Mouse (Mus musculus): ENCODE measurements around the gene Tmem107. TPM values are rescaled to one million over a fixed set of nuclear protein-coding genes. Genes with fewer than 3 reads are reported as not detected.
A peak's percentile ranks its signal among the peaks of the same experiment; 100 is the strongest.

Tmem107 gene
- polyA plus RNA-seq, 1 experiment, result 31.1 TPM

GRCm38 (mm10) chr11:69035849-69036248, 34.8 kb upstream of the Tmem107 start:
- WGBS, result 14% methylated on average over 8 of the region's 8 CpGs
- peaks cover 4% of the 10 kb centered on the region for H3K36me3 ChIP-seq (ENCODE audit: control insufficient read depth, insufficient read depth, low read length)
- no peak overlapping the region for H3K27ac ChIP-seq (ENCODE audit: control insufficient read depth, insufficient read depth, low read length)
- H3K27me3 ChIP-seq (ENCODE audit: control insufficient read depth, insufficient read depth, low read length), result no peaks in the 10 kb centered on the region
- TF ChIP-seq CTCF (IDR thresholded peaks at IDR 0.05; ENCODE audit: borderline replicate concordance, control insufficient read depth, extremely low read depth, insufficient read depth, low read length, poor library complexity) (peak; percentile 76; the same call in 1 of the 2 replicates), POLR2A (IDR thresholded peaks at IDR 0.05; ENCODE audit: control insufficient read depth, extremely low read depth, insufficient read depth, low read length, poor library complexity) (no peak)
- H3K4me3 ChIP-seq (ENCODE audit: control insufficient read depth, insufficient read depth, low read length), result peak overlapping the region; percentile 4; the same call in 1 of the 2 replicates
- H3K4me1 ChIP-seq (replicated peaks; ENCODE audit: control insufficient read depth, insufficient read depth, low read length), result peaks cover 19% of the 10 kb centered on the region
- peak; percentile 83 for DNase-seq

GRCm38 (mm10) chr11:69036486-69037230, 33.9 kb upstream of the Tmem107 start:
- Histone ChIP-seq H3K36me3 (ENCODE audit: control insufficient read depth, insufficient read depth, low read length) (no peaks in the 10 kb centered on the region), H3K27ac (ENCODE audit: control insufficient read depth, insufficient read depth, low read length) (peak overlapping the region; percentile 44), H3K4me1 (replicated peaks; ENCODE audit: control insufficient read depth, insufficient read depth, low read length) (peaks cover 19% of the 10 kb centered on the region), H3K4me3 (ENCODE audit: control insufficient read depth, insufficient read depth, low read length) (peak overlapping the region; percentile 56), H3K27me3 (ENCODE audit: control insufficient read depth, insufficient read depth, low read length) (no peaks in the 10 kb centered on the region)
- TF ChIP-seq CTCF (IDR thresholded peaks at IDR 0.05; ENCODE audit: borderline replicate concordance, control insufficient read depth, extremely low read depth, insufficient read depth, low read length, poor library complexity) (no peak), POLR2A (IDR thresholded peaks at IDR 0.05; ENCODE audit: control insufficient read depth, extremely low read depth, insufficient read depth, low read length, poor library complexity) (no peak)
- DNase-seq, result peak; percentile 85
- 11% methylated on average over 20 of the region's 20 CpGs for WGBS

GRCm38 (mm10) chr11:69037231-69038061, 33.2 kb upstream of the Tmem107 start:
- peak overlapping the region; percentile 56 for H3K4me3 ChIP-seq (ENCODE audit: control insufficient read depth, insufficient read depth, low read length)
- under 1% methylated on average over 34 of the region's 34 CpGs for WGBS
- no peak for TF ChIP-seq CTCF (IDR thresholded peaks at IDR 0.05; ENCODE audit: borderline replicate concordance, control insufficient read depth, extremely low read depth, insufficient read depth, low read length, poor library complexity)
- TF ChIP-seq POLR2A (IDR thresholded peaks at IDR 0.05; ENCODE audit: control insufficient read depth, extremely low read depth, insufficient read depth, low read length, poor library complexity), result no peak
- H3K36me3 ChIP-seq (ENCODE audit: control insufficient read depth, insufficient read depth, low read length), result no peaks in the 10 kb centered on the region
- H3K27me3 ChIP-seq (ENCODE audit: control insufficient read depth, insufficient read depth, low read length), result no peaks in the 10 kb centered on the region
- DNase-seq, result peak; percentile 87
- peak overlapping the region; percentile 44 for H3K27ac ChIP-seq (ENCODE audit: control insufficient read depth, insufficient read depth, low read length)
- peaks cover 19% of the 10 kb centered on the region for H3K4me1 ChIP-seq (replicated peaks; ENCODE audit: control insufficient read depth, insufficient read depth, low read length)

GRCm38 (mm10) chr11:69038173-69038572, 32.4 kb upstream of the Tmem107 start:
- no peak overlapping the region for H3K4me3 ChIP-seq (ENCODE audit: control insufficient read depth, insufficient read depth, low read length)
- TF ChIP-seq CTCF (IDR thresholded peaks at IDR 0.05; ENCODE audit: borderline replicate concordance, control insufficient read depth, extremely low read depth, insufficient read depth, low read length, poor library complexity) (no peak), POLR2A (IDR thresholded peaks at IDR 0.05; ENCODE audit: control insufficient read depth, extremely low read depth, insufficient read depth, low read length, poor library complexity) (no peak)
- WGBS, result 91% methylated on average over 5 of the region's 5 CpGs
- no peak overlapping the region for H3K27ac ChIP-seq (ENCODE audit: control insufficient read depth, insufficient read depth, low read length)
- no peaks in the 10 kb centered on the region for H3K36me3 ChIP-seq (ENCODE audit: control insufficient read depth, insufficient read depth, low read length)
- no peak for DNase-seq
- peaks cover 19% of the 10 kb centered on the region for H3K4me1 ChIP-seq (replicated peaks; ENCODE audit: control insufficient read depth, insufficient read depth, low read length)
- H3K27me3 ChIP-seq (ENCODE audit: control insufficient read depth, insufficient read depth, low read length), result no peaks in the 10 kb centered on the region

- TF ChIP-seq CTCF (IDR thresholded peaks at IDR 0.05; ENCODE audit: borderline replicate concordance, control insufficient read depth, extremely low read depth, insufficient read depth, low read length, poor library complexity) (0 out of 2 replicates have a peak, but pooled peaks have one; percentile 15), POLR2A (IDR thresholded peaks at IDR 0.05; ENCODE audit: control insufficient read depth, extremely low read depth, insufficient read depth, low read length, poor library complexity) (peak; percentile 50; the same call in 1 of the 2 replicates)
- WGBS, result under 1% methylated on average over 54 of the region's 54 CpGs
- peak within 1 kb of the TSS; percentile 73 for H3K4me3 ChIP-seq (ENCODE audit: control insufficient read depth, insufficient read depth, low read length)
These were observed 24.8 kb upstream of the Tmem107 start, which contains the start of gene Aurkb for GRCm38 (mm10) chr11:69045531-69046394. Aurkb (plus strand) TSS chr11:69045647.

More at GRCm38 (mm10) chr11:69045531-69046394, 24.8 kb upstream of the Tmem107 start, which contains the start of gene Aurkb:
- H3K27me3 ChIP-seq (ENCODE audit: control insufficient read depth, insufficient read depth, low read length), result no peaks in the 10 kb centered on the region
- DNase-seq, result peak; percentile 84
- peaks cover 3% of the 10 kb centered on the region for H3K36me3 ChIP-seq (ENCODE audit: control insufficient read depth, insufficient read depth, low read length)
- H3K27ac ChIP-seq (ENCODE audit: control insufficient read depth, insufficient read depth, low read length), result peak within 1 kb of the TSS; percentile 8; the same call in 1 of the 2 replicates
- H3K4me1 ChIP-seq (replicated peaks; ENCODE audit: control insufficient read depth, insufficient read depth, low read length), result peaks cover 10% of the 10 kb centered on the region
